Mouse (Mus musculus): Measurements from ENCODE around the gene Tymp.

DNA sequence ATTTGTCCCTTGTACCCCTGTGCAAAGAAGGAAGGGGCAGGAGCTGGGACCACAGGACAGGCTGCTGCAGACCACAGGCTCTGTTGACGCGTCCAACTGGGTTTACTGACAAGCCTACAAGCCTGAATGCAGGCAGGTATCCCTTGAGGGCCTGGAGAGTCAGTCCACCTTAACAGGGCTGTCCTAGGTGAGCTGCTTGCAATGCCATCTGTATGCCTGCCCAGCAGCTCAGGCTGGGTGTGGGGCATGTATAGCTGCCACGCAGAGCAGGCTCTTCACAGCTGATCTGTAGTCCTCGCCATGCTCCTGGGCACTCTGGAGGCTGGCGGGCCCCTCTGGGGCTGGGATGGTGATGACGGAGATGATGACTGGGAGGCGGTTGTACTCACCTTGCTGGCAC is 7.8 kb upstream of the Tymp start, which contains the start of gene Klhdc7b:
- no peak for TF ChIP-seq CTCF (IDR thresholded peaks at IDR 0.05; ENCODE audit: borderline replicate concordance, insufficient read depth, low read depth, low read length)
- TF ChIP-seq POLR2A (IDR thresholded peaks at IDR 0.05; ENCODE audit: borderline replicate concordance, insufficient read depth, low read length): no peak
